Mouse (Mus musculus): ENCODE measurements around the gene Wdfy2. TPM values are rescaled to one million over a fixed set of nuclear protein-coding genes. Genes with fewer than 3 reads are reported as not detected.

Gene Wdfy2
- 7.7 and 8.3 TPM in 2 replicates for polyA plus RNA-seq (2012; rRNA removed)

GRCm38 (mm10) chr14:62837641-62838252 is at the start of gene Wdfy2:
TSS of gene Wdfy2 (plus strand) at chr14:62837678.
- Histone ChIP-seq H3K36me3 (ENCODE audit: control insufficient read depth, insufficient read depth, low read length) (no peaks in the 10 kb centered on the region), H3K4me1 (ENCODE audit: control insufficient read depth, insufficient read depth, low read length) (peaks cover 7% of the 10 kb centered on the region), H3K4me3 (ENCODE audit: insufficient read depth, low read depth, low read length) (peak within 1 kb of the TSS; percentile 97), H3K27me3 (replicated peaks; ENCODE audit: control insufficient read depth, insufficient read depth, low read length) (no peaks in the 10 kb centered on the region), H3K27ac (ENCODE audit: insufficient read depth, low read depth, low read length) (peak within 1 kb of the TSS; percentile 87)
- under 1% methylated on average over 46 of the region's 49 CpGs for WGBS
- TF ChIP-seq POLR2A (IDR thresholded peaks at IDR 0.05; ENCODE audit: low read depth, low read length) (peak; percentile 41), CTCF (conservative IDR thresholded peaks at IDR 0.05; ENCODE audit: insufficient read depth, insufficient read length, low read depth, low read length) (no peak)
- peak; percentile 70 for DNase-seq

GRCm38 (mm10) chr14:62789282-62789681 is 48.2 kb upstream of the Wdfy2 start:
- WGBS = 68% methylated on average over 4 of the region's 4 CpGs

DNA sequence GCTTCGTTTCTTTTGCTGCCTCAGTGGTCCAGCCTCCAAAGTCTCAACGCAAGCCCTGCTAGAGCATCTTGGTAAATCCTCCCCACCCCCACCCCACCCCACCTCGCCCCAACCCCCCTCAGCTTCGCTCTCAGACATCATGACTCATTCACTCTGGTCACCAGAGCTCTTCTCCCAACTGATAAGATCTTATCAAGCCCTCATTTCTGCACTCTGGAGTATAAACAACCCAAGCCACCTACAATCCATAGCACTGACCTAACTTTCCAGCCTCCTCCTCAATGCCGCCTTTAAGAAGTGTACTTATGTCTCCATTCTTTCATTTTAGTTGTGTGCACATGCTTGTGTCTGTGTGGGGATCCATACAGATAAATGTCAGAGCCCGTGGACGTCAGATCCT is 41.8 kb upstream of the Wdfy2 start:
- H3K27ac ChIP-seq (ENCODE audit: insufficient read depth, low read depth, low read length) = no peak overlapping the region
- WGBS = 87% methylated on average over 7 of the region's 7 CpGs
- H3K4me1 ChIP-seq (ENCODE audit: control insufficient read depth, insufficient read depth, low read length) = 0 out of 2 replicates have a peak, but pooled peaks cover 3% of the 10 kb centered on the region
- DNase-seq = no peak
- no peaks in the 10 kb centered on the region for H3K36me3 ChIP-seq (ENCODE audit: control insufficient read depth, insufficient read depth, low read length)
- no peak overlapping the region for H3K4me3 ChIP-seq (ENCODE audit: insufficient read depth, low read depth, low read length)
- H3K27me3 ChIP-seq (replicated peaks; ENCODE audit: control insufficient read depth, insufficient read depth, low read length) = no peaks in the 10 kb centered on the region
- TF ChIP-seq POLR2A (IDR thresholded peaks at IDR 0.05; ENCODE audit: low read depth, low read length) (no peak), CTCF (conservative IDR thresholded peaks at IDR 0.05; ENCODE audit: insufficient read depth, insufficient read length, low read depth, low read length) (no peak)

More at GRCm38 (mm10) chr14:62789282-62789681, 48.2 kb upstream of the Wdfy2 start:
- Histone ChIP-seq H3K27ac (ENCODE audit: insufficient read depth, low read depth, low read length) (no peak overlapping the region), H3K4me1 (ENCODE audit: control insufficient read depth, insufficient read depth, low read length) (0 out of 2 replicates have a peak, but pooled peaks cover 3% of the 10 kb centered on the region), H3K27me3 (replicated peaks; ENCODE audit: control insufficient read depth, insufficient read depth, low read length) (no peaks in the 10 kb centered on the region), H3K4me3 (ENCODE audit: insufficient read depth, low read depth, low read length) (no peak overlapping the region), H3K36me3 (ENCODE audit: control insufficient read depth, insufficient read depth, low read length) (no peaks in the 10 kb centered on the region)
- DNase-seq = no peak
- TF ChIP-seq CTCF (conservative IDR thresholded peaks at IDR 0.05; ENCODE audit: insufficient read depth, insufficient read length, low read depth, low read length) (no peak), POLR2A (IDR thresholded peaks at IDR 0.05; ENCODE audit: low read depth, low read length) (no peak)

DNA sequence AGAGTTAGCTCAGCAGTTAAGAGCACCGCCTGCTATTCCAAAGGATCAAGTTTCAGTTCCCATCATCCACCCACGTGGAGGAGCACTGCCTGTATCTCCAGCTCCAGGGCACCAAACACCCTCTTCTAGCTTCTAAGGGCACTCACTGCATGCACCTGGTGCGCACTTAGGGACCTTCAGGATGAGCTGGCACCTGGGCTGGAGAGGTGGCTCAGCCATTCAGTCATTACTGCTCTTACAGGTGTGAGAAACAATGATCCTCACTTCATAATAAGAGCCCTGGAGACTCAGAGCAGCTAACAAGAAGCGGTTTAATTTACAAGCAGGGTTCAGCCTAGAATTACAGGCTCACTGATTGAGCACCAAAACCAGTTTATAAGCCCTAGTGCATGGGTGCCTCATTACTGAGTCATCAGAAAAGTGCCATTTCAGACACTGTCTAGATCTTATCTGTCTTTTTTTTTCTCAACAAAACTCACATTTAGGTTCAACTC is 38.8 kb upstream of the Wdfy2 start:
- WGBS = 7% methylated on average over 4 of the region's 4 CpGs
- Histone ChIP-seq H3K36me3 (ENCODE audit: control insufficient read depth, insufficient read depth, low read length) (no peaks in the 10 kb centered on the region), H3K4me1 (ENCODE audit: control insufficient read depth, insufficient read depth, low read length) (no peaks in the 10 kb centered on the region), H3K27me3 (replicated peaks; ENCODE audit: control insufficient read depth, insufficient read depth, low read length) (no peaks in the 10 kb centered on the region), H3K4me3 (ENCODE audit: insufficient read depth, low read depth, low read length) (peak overlapping the region; percentile 1; the same call in 1 of the 2 replicates), H3K27ac (ENCODE audit: insufficient read depth, low read depth, low read length) (no peak overlapping the region)
- peak; percentile 21 for DNase-seq
- TF ChIP-seq POLR2A (IDR thresholded peaks at IDR 0.05; ENCODE audit: low read depth, low read length) (no peak), CTCF (conservative IDR thresholded peaks at IDR 0.05; ENCODE audit: insufficient read depth, insufficient read length, low read depth, low read length) (no peak)

DNA sequence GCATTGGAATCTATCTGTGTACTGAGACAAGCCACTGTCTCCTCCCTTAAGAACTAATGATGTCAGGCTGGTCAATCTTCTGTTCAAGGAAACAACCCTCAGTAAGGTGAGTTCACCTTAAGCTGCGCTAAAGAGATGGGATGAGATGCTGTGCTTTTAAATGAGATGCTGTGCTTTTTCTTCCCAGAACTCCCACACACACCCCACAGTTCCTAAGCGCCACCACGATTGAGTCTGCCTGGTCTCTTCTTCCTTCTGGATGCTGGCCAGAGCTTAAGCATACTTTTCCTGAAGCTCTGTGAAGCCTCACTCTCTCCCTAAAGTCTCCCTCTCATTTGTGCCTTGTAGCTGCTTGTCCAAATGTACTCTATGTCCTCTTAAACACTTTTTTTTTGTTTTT is 36.7 kb upstream of the Wdfy2 start:
- WGBS = 60% methylated on average over 3 of the region's 3 CpGs
- Histone ChIP-seq H3K4me1 (ENCODE audit: control insufficient read depth, insufficient read depth, low read length) (no peaks in the 10 kb centered on the region), H3K4me3 (ENCODE audit: insufficient read depth, low read depth, low read length) (no peak overlapping the region), H3K27ac (ENCODE audit: insufficient read depth, low read depth, low read length) (no peak overlapping the region), H3K27me3 (replicated peaks; ENCODE audit: control insufficient read depth, insufficient read depth, low read length) (no peaks in the 10 kb centered on the region), H3K36me3 (ENCODE audit: control insufficient read depth, insufficient read depth, low read length) (no peaks in the 10 kb centered on the region)
- TF ChIP-seq POLR2A (IDR thresholded peaks at IDR 0.05; ENCODE audit: low read depth, low read length) = no peak
- no peak for TF ChIP-seq CTCF (conservative IDR thresholded peaks at IDR 0.05; ENCODE audit: insufficient read depth, insufficient read length, low read depth, low read length)
- no peak for DNase-seq

- H3K27me3 ChIP-seq (replicated peaks; ENCODE audit: control insufficient read depth, insufficient read depth, low read length) = no peaks in the 10 kb centered on the region
- H3K36me3 ChIP-seq (ENCODE audit: control insufficient read depth, insufficient read depth, low read length) = no peaks in the 10 kb centered on the region
- 67% methylated on average over 5 of the region's 5 CpGs for WGBS
- H3K4me3 ChIP-seq (ENCODE audit: insufficient read depth, low read depth, low read length) = no peak overlapping the region
- no peaks in the 10 kb centered on the region for H3K4me1 ChIP-seq (ENCODE audit: control insufficient read depth, insufficient read depth, low read length)
- TF ChIP-seq POLR2A (IDR thresholded peaks at IDR 0.05; ENCODE audit: low read depth, low read length) = no peak
- TF ChIP-seq CTCF (conservative IDR thresholded peaks at IDR 0.05; ENCODE audit: insufficient read depth, insufficient read length, low read depth, low read length) = no peak
- no peak overlapping the region for H3K27ac ChIP-seq (ENCODE audit: insufficient read depth, low read depth, low read length)
- DNase-seq = no peak
Measured at GRCm38 (mm10) chr14:62803204-62803603, 34.3 kb upstream of the Wdfy2 start.

GRCm38 (mm10) chr14:62806921-62807320 is 30.6 kb upstream of the Wdfy2 start:
- DNase-seq = no peak

More at GRCm38 (mm10) chr14:62806921-62807320, 30.6 kb upstream of the Wdfy2 start:
- no peaks in the 10 kb centered on the region for H3K27me3 ChIP-seq (replicated peaks; ENCODE audit: control insufficient read depth, insufficient read depth, low read length)
- no peaks in the 10 kb centered on the region for H3K36me3 ChIP-seq (ENCODE audit: control insufficient read depth, insufficient read depth, low read length)
- no peak for TF ChIP-seq POLR2A (IDR thresholded peaks at IDR 0.05; ENCODE audit: low read depth, low read length)
- no peak for TF ChIP-seq CTCF (conservative IDR thresholded peaks at IDR 0.05; ENCODE audit: insufficient read depth, insufficient read length, low read depth, low read length)
- no peak overlapping the region for H3K4me3 ChIP-seq (ENCODE audit: insufficient read depth, low read depth, low read length)
- no peak overlapping the region for H3K27ac ChIP-seq (ENCODE audit: insufficient read depth, low read depth, low read length)
- WGBS = 31% methylated on average over 3 of the region's 3 CpGs
- no peaks in the 10 kb centered on the region for H3K4me1 ChIP-seq (ENCODE audit: control insufficient read depth, insufficient read depth, low read length)

Measured in kidney, adult 2 months (tissue).